31 mouse cellular contexts compared by ENCODE assay signal in the genomic region with DNA sequence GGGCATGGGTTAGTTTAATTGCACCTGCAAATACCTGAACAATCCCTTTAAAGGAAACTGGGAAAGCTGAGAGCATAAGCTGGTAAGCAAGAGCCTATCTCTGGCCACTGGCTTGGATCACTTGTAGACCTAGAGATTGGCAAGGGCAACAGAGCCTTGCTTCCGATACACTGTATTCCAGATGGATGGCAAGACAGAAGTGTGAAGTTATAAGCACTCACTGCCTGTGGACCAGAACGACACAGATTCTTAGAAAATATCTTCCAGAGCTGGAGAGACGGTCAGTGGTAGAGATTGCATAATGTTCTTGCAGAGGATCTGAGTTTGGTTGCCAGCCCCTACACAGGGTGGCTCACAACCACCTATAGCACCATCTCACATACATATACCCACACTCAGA.
"Had no signal": no experiment of that assay in that cellular context is flagged by ENCODE, and none has a peak within 500 bp of the region (broad histone marks: within the 10 kb centered on the region; RNA-seq: fewer than 3 reads in every experiment).

No protein-coding gene starts in this region.

- H3K36me3 ChIP-seq: limb, embryonic 10.5 days; limb, embryonic 12.5 days; limb, embryonic 13.5 days; limb, embryonic 15.5 days; liver, embryonic 12.5 days; liver, embryonic 13.5 days; liver, embryonic 15.5 days; lung, embryonic 15.5 days; midbrain, embryonic 10.5 days; midbrain, embryonic 12.5 days; midbrain, embryonic 13.5 days; neural tube, embryonic 12.5 days had no signal

- H3K4me3 ChIP-seq: limb, embryonic 10.5 days; limb, embryonic 12.5 days; limb, embryonic 13.5 days; limb, embryonic 15.5 days; liver, embryonic 12.5 days; liver, embryonic 13.5 days; liver, embryonic 15.5 days; lung, embryonic 15.5 days; megakaryocyte, embryonic 14.5 days; midbrain, embryonic 10.5 days; midbrain, embryonic 12.5 days; midbrain, embryonic 13.5 days; myocyte; neural tube, embryonic 12.5 days had no signal

- ATAC-seq: liver, embryonic 12.5 days; liver, postnatal 0 days; lung, postnatal 0 days; midbrain, embryonic 13.5 days; midbrain, embryonic 16.5 days had no signal

- DNase-seq: left cerebral cortex, postnatal 4 days; liver; liver, embryonic 13.5 days; liver, postnatal 0 days; lung, adult 18-20 months; lung, adult 2 months; lung, embryonic 14.5 days; lung, postnatal 10 days; lung, postnatal 14 days; lung, postnatal 36 days; lung, postnatal 4 days; midbrain, embryonic 14.5 days had no signal

- H3K9me3 ChIP-seq: limb, embryonic 10.5 days; limb, embryonic 12.5 days; limb, embryonic 15.5 days; liver, embryonic 13.5 days; liver, embryonic 15.5 days; lung, embryonic 15.5 days; megakaryocyte, embryonic 14.5 days; midbrain, embryonic 10.5 days; midbrain, embryonic 12.5 days had no signal

- H3K4me2 ChIP-seq: limb, embryonic 12.5 days; limb, embryonic 13.5 days; limb, embryonic 15.5 days; liver, embryonic 11.5 days; liver, embryonic 12.5 days; liver, embryonic 13.5 days; liver, embryonic 15.5 days; lung, embryonic 14.5 days; lung, embryonic 15.5 days; midbrain, embryonic 11.5 days; midbrain, embryonic 12.5 days; midbrain, embryonic 13.5 days; neural tube, embryonic 12.5 days had no signal

- H3K9ac ChIP-seq: limb, embryonic 12.5 days; limb, embryonic 13.5 days; limb, embryonic 15.5 days; liver, embryonic 12.5 days; liver, embryonic 13.5 days; liver, embryonic 14.5 days; liver, embryonic 15.5 days; liver, postnatal 0 days; lung, embryonic 14.5 days; lung, embryonic 15.5 days; midbrain, embryonic 12.5 days; midbrain, embryonic 13.5 days; neural tube, embryonic 12.5 days had no signal

- H3K27ac ChIP-seq: limb, embryonic 10.5 days; limb, embryonic 12.5 days; limb, embryonic 13.5 days; limb, embryonic 15.5 days; liver, embryonic 12.5 days; liver, embryonic 13.5 days; liver, embryonic 14.5 days; liver, embryonic 15.5 days; lung, embryonic 15.5 days; macrophage; midbrain, embryonic 10.5 days; midbrain, embryonic 12.5 days; midbrain, embryonic 13.5 days; neural tube, embryonic 12.5 days had no signal

- H3K4me1 ChIP-seq: limb, embryonic 10.5 days; limb, embryonic 12.5 days; limb, embryonic 13.5 days; limb, embryonic 15.5 days; liver, embryonic 12.5 days; liver, embryonic 13.5 days; liver, embryonic 15.5 days; lung, embryonic 15.5 days; megakaryocyte, embryonic 14.5 days; midbrain, embryonic 10.5 days; midbrain, embryonic 12.5 days; midbrain, embryonic 13.5 days; neural tube, embryonic 12.5 days had no signal

- H3K27me3 ChIP-seq: limb, embryonic 12.5 days; limb, embryonic 13.5 days; limb, embryonic 15.5 days; liver, embryonic 12.5 days; liver, embryonic 13.5 days; liver, embryonic 15.5 days; lung, embryonic 15.5 days; megakaryocyte, embryonic 14.5 days; midbrain, embryonic 12.5 days; midbrain, embryonic 13.5 days; neural tube, embryonic 12.5 days had no signal
